Mouse (Mus musculus) embryo, embryonic 10.5 days (tissue): Measurements from ENCODE around the gene Trip11.
"Not testable (repeated sequence)": the region's sequence is repeated elsewhere in the genome, so short reads cannot be mapped to it uniquely, and the experiment has no call there.

Experiments
- DNase-seq: peaks from one replicate; pipeline ENCODE4 v3.0.0-alpha.2; 2015; ENCODE audit warnings: low spot score

Trip11 gene

DNA sequence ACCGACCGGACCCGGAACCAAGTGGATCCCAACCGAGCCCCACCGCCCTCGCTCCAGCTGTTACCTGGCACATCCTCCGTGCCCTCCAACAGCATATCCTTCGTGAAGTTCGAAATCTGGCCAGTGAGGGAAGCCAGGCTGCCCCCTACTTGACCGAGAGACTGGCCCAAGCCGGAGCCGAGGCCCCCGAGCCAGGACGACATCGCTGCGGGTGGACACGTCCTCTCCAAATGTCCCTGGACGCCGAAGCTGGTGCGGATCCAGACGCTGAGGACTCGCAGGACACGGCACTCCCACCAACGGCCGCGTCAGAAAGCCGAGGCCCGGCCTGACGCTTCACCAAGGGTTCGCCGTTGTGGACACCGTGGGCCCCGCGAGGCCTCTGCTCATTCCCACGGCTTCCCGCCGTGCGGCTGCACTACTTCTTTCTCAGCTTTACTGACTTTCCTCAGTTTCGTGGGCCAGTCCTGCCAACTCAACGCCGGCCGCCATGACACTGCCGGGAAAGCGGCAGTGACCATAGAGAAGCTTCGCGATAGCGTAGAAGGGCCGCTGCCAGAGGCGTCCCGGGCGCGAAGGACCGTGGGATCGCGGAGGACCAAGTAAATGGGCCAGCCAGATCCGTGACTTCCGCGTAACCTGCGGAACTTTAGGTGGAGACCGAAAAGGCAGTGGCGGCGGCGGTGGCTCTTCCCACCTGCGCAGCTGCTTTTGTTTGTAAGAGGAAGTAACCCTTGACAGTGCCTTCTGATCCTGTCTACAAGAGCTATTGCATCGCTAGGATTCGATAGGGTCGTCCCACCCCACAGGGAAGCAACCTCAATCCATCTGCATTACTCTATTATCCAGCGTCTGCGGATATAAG, at the start of gene Trip11:
TSS of gene Trip11 (minus strand) at position 642 of the 865 bp plus-strand sequence.
- DNase-seq = peak; percentile 91

DNA sequence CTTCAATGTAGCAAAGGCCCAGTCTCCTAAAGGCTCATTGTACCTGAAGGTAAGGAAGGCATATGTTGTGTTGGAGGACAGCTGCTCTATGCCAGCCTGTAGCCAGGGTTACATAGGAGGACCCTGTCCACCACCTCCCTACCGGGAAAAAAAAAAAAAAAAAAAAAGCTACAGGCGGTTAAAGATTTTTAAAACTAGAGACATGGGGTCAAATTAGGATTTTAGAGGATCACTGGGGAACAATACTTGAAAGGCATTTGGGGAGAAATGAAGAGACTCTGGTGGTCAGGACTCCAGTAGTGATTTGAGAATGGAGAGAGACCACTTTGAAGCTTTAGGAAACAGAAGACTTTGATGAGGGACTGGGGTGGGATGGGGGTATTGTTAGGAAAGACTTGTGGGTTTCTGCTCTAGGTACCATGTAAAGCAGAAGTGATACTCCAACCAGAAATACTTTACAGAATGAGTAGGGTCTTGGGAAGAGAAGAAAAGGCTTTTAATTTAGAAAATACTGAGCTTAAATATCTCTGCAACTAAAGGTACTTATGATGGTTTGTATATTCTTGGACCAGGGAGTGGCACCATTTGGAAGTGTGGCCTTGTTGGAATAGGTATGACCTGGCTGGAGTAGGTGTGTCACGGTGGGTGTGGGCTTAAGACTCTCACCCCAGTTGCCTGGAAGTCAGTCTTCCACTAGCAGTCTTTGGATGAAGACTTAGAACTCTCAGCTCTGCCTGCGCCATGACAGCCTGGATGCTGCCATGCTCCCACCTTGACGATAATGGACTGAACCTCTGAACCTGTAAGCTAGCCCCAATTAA, 46.1 kb upstream of the Trip11 start:
- not testable (repeated sequence) for DNase-seq

DNA sequence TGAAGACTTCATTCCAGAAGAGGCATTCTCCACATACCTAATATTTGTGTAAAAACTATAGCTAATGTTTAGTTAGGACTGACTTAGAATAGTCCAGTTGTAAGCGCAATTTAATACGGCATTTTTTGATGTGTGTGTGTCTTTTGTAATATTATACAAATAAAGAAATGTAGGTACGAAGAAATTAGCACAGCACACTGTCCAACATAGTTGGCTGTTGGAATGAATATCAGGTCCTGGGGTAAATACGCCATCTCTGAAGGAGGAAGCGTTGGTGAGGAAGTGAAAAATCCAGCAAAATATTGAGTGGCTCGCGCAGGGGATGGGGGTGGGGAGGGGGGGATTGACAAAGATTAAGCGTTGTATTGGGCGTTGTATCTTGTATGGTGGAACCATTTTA, 45.5 kb upstream of the Trip11 start:
- DNase-seq = no peak

DNA sequence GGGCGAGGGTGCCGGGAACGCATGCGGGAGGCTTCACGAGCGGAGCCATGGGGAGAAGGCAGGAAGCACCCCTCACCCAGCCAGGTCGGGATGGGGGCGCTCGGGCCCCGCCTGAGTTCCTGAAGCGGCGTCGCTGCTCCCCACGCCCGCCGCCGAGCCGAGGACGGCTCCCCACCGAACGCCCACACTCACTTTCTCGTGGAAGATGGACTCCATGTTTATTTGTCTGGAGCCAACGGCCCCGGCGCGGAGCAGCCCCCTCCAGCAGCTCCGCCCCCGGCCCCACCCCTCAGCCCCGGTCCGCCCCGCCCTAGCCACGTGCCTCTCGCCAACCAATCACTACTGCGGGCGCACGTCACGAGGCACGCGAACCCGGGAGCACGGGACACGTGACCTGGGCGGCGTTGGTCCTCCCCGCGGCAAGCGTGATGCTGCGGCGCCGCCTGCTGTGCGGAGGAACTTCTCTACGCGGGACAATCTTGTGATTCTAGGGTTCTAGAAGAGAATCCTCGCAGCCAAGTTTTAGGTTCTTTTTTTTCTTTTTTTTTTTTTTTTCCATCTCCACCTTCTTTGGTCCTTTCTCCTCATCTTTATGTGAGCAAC, 45.0 kb upstream of the Trip11 start, which contains the start of gene Atxn3:
TSS of gene Atxn3 (minus strand) at position 305 of the 603 bp plus-strand sequence.
- DNase-seq = peak; percentile 96

DNA sequence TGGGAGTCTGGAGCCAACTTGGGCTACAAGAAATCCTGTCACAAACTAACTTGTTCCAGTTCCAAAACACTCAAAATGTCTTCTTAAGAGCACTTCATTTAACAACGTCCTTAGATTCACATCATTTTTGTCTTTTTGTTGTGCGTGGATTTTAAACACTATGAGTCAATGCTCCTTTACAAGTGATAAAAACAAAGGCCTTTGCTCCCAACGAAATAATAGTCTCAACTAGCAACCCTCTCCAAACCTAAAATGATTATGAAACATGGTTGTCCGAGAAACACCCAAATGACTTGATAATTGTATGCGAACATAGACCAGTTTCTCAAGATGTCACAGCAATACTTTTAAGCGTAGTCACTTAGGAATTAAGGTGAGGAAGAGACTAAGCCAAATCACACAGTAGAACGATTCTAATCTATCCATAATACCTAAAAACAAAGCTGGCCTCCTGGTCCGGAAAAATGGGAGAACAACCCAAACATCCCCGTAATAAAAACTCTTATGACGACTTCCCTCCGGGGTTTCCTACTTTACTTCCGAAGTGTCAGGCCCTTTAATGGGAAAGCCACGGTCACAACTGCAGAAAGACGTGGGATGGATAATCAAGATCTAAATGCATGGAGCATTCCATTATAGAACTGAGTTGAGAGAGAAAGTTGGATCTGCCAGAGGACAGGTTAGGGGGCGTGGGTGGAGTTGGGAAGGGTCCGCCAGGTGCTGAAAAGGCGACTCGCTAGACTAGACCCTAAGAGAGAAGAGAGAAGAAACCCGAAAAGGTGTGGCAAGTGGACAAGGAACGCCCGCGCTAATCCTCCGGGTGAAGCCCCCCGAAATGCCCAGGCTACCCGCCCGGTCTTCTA, 44.2 kb upstream of the Trip11 start:
- DNase-seq = peak; percentile 40

DNA sequence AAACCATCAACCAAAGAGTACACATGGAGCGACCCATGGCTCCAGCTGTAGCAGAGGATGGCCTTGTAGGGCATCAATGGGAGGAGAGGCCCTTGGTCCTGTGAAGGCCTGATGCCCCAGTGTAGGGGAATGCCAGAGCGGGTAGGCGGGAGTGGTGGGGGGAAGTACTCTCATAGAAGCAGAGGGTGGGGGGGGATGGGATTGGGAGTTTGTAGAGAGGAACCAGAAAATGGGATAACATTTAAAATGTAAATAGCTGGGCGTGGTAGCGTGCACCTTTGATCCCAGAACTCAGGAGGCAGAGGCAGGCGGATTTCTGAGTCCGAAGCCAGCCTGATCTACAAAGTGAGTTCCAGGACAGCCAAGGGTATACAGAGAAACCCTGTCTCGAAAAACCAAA, 42.8 kb upstream of the Trip11 start:
- DNase-seq = not testable (repeated sequence)

DNA sequence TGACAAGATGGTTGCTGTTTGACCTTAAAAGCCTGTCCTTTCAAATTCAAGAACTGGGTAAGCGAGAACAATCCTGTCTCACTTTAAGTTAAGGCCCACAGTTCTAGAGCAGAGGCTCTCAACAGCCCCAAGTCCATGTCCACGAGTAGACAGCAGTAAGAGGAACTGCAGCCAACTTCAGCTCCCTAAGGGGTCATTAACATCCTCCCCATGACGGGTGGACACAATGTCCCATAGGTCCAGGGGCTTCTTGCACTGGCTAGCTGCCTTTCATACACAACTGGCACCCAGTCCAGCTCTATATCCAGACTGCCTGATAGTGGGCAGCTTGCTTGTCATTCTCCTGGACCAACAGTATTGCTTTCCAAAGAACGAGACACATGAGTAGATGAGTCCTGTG, 35.7 kb upstream of the Trip11 start:
- DNase-seq = no peak

DNA sequence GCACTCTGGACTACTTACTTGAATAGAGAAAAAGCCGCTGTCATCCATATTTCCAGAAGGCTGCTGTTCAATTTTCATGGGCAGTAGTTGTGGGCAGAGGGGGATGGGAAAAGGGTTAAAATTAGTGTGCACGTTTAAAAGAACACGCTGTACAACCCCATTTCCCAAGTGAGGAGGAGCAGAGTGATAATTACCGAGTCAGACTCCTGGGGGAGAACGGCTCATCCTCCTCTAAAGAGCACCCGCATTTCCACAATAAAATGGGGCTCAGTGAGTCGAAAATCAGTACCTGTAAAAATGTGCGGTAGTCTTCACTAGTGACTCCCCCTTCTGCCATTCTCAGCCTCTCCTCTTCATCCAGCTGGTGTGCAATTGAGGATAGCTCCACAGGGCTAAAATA, 34.9 kb upstream of the Trip11 start:
- DNase-seq = no peak

DNA sequence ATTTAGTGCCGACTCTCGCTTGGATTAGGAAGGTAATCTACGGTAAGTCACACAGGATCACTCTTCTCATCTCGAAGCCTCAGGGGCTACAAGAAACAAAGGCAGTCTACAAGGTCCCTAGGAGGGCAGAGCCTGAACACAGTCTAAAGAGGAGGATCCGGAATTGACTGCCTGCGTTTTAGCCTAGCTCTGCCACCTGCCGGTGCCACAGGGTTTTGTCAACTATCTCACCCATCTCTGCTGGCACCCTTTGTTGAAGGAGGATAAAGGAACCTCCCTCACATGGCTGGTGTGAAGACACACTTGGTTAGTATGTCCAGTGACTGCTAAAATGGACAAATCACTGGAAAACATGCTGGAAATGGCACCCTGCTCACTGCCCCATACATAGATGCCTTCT, 24.5 kb upstream of the Trip11 start:
- no peak for DNase-seq

DNA sequence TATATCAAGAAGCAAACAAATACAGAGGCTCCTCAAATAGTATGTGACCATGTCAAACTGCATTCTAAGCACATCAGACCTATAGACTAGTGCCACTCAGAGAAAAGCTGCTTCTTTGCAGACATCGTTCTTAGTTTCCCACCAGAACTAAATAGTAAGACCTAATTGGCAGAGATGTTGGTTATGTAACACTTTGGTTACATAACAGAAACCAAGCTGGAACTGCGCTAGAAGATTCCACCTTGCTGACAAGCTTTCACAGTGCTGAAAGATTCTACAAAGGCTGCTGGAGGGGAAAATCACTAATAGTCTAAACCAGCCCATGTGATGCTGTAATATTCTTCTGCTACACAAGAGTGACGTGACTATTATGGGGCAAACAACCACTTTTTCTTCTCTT, 22.2 kb upstream of the Trip11 start:
- no peak for DNase-seq

DNA sequence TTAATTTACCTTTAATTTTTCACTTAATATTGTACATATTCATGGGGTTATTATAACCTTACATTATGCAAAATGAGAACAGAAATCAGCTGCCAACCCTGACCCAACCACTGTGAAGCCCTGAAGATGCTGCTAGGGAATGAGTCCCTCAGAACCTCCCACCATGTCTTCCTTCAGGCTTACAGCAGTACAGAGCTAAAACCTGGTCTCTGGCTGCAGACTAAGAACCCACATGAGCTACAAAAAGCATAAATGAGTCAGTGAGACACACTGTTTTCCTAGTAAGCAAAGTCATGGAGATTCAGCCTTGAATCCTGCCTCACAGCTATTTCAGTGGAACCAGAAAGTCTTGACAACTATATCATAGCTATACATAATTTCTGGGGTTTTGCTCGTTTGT, 15.4 kb upstream of the Trip11 start:
- no peak for DNase-seq

DNA sequence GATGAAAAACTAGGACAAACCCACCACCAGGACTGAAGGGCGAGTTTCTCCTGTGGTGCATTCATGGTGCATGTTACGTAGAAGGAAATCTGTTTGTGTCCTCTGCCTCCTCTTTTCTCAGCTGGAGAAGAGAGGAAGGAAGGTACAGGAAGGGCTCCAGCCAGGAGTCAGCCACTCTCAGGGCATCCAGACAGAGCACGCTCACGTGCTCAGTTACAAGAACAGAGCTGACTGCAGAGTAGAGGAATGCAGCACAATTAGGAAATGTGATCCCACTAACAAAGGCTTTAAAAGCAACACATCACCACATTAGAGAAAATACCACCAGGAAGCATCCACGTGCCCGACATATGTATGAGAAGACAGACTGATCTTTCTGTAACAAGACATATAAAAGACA, 9.2 kb upstream of the Trip11 start:
- no peak for DNase-seq

DNA sequence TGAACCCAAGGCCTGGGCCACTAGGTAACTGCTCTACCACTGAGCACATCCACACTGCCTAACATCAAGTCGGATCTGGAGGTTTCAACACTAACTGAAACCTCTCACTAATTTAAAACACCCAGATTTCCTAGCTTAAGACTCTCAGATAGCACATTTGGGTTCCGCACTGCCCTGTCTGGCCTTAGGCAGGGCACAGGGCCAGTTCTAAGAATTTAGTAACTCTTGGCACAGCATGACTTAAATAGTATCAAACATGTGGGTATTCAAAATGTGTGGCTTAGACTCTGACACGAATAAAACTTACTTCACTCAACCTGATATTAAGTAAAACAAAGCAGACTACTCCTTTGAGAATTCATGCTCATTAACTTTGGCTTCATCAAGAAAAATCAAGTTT, 6.8 kb upstream of the Trip11 start:
- no peak for DNase-seq

DNA sequence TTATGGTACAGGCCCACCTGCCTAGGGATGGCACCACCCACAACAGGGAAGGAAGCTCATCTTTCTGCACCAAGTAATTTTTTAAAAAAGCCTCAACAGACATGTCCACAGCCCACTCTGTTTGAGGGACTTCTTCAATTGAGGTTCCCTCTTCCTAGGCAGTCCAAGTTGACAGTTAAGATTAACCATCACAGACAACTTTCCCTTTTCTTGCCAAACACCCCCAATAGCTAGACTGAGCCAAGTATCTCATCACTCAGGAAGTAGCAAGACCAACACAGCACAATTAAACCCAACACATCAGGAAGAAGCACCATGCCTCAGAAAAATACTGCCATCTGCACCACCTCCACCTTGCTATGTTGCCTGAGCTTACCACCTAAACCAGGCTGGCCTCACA, 4.1 kb upstream of the Trip11 start:
- no peak for DNase-seq

DNA sequence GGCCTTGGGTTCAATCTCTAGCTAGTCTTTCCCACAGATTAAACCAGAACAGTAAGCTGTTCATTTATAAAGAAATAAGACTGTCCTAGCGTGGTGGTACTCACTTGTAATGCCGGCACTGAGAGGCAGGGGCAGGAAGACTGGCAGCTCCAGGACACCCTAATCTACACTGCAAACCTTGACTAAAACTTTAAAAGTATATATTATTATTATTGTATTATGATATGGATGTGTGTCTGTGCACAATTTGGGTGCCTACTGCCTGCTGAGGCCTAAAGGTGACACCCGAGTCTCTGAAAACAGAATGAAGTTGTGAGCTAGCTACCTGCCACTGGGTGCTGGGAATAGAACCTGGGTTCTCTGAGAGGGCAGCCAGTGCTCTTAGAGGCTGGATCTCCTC, 1.7 kb downstream of the Trip11 start:
- no peak for DNase-seq

DNA sequence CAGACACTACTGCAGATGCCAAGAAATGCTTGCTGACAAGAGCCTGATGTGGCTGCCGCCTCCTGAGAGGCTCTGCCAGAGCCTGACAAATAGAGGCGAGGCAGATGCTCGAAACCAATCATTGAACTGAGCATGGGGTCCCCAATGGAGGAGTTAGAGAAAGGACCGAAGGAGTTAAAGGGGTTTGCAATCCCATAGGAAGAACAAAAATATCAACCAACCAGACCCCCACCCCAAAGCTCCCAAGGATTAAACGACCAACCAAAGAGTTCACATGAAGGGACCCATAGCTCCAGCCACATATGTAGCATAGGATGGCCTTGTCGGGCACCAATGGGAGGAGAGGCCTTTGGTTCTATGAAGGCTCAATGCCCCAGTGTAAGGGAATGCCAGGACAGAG, 2.7 kb downstream of the Trip11 start:
- no peak for DNase-seq

DNA sequence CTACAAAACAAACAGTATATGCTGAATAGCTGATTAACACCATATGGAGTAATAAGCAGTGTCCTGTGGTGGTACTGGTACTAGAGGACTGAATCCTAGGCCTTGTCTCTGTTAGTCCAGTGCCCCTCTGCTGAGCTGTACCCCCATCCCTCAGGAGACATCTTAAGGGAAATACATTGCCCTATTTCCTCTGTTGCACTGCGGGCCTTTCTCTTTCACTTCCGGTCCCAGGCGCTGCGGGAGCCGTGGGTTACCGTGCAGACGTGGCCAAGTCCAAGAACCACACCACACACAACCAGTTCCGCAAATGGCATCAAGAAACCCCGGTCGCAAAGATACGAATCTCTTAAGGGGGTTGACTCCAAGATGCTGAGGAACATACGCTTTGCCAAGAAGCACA, 7.2 kb downstream of the Trip11 start:
- DNase-seq = no peak

DNA sequence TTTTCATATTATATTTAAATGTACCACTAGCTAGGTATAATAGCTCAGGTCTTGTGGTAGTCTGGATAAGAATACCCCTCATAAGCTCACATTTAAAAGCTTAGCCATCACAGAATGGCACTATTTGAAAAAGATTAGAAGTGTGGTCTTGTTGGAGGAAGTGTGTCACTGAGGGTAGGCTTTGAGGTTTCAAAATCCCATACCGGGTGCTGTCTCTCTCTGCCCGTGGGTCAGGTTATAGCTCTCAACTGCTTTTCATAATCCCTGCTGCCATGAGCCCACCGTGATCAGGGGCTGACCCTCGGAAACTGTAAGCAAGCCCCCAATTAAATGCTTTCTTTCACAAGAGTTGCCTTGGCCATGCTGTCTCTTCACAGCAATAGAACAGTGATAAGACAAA, 8.2 kb downstream of the Trip11 start:
- no peak for DNase-seq

DNA sequence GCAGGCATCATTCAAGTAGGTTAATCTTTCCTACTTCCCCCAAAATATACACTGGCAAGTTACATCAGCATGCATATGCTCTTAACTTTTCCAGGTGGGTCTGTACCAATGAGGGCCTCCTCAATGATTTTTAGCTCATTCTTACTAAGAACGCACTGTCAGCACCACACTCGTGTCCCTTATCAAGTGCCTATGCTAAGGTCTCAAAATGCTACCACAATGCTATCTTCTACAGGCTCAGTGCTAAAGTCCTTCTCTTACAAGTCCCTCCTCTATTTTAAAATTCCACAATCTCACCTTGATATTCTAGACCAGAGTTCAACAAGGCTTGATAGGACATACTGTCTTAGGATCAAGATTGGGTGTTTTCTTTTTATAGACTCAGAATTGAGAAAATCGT, 8.9 kb downstream of the Trip11 start:
- no peak for DNase-seq

DNA sequence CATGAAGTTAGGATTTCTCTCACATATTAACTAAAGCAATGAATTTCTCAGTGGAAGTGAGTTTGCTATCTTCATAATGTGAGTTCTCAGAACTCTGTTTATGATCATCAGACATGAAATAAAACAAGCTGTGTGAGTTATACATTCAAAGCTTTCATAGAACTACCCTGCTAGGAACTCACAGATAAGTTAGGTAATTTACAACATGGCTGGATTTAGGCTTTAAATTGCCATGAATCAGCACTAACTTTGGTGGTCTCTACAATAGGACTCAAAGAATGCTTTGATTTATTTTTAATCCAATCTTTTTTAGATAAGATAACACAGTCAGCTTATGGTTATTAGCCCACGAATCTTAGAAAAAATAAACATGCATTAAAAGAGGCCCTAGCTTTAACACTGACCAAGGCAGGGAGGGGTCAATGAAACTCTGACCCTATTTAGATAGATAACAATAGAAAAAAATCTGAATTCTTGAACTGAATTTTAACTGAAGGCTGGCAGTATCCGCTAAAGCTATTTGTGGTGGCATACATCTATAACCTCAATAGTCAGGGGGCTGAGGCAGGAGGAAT, 13.3 kb downstream of the Trip11 start:
- no peak for DNase-seq

DNA sequence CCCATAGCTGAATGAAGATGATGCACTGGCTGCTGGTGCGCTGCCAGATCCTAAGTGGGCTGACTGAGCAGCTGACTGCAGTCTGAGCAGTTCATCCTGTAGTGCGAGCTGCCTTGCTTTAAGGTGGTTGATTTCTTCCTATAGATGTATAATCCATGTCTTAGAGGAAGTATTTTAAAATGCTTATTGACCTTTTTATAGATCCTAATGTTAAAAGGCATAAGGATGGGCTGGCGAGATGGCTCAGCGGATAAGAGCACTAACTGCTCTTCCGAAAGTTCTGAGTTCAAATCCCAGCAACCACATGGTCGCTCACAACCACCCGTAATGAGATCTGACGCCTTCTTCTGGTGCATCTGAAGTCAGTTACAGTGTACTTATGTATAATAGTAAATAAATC, 14.1 kb downstream of the Trip11 start:
- no peak for DNase-seq

DNA sequence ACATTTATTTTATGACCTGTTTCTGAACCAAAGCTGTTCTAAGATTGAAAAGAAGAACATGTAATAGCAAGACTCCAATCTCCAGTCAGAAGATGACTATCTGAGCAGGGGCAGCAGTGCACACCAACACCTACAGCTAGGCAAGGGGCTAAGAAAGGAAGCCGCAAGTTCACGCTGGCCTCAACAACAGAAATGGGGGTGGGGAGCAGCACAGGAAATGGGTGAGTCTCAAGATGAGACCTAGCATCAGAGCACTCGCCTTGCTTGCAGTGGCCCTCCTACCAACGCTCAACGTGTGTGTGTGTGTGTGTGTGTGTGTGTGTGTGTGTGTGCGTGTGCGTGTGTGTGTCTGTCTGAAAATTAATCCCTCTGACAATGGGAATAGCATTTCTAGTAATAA, 16.0 kb downstream of the Trip11 start:
- DNase-seq = no peak
